Mouse (Mus musculus) forelimb bud, embryonic 11.5 days (tissue): ENCODE results near the gene Slc36a2.
"Not testable (repeated sequence)": the region's sequence is repeated elsewhere in the genome, so short reads cannot be mapped to it uniquely, and the experiment has no call there.

ENCODE experiments used
- DNase-seq: peaks from one replicate; pipeline ENCODE4 v3.0.0-alpha.2; 2012; ENCODE audit warnings: low read depth, low spot score

Slc36a2 gene

DNA sequence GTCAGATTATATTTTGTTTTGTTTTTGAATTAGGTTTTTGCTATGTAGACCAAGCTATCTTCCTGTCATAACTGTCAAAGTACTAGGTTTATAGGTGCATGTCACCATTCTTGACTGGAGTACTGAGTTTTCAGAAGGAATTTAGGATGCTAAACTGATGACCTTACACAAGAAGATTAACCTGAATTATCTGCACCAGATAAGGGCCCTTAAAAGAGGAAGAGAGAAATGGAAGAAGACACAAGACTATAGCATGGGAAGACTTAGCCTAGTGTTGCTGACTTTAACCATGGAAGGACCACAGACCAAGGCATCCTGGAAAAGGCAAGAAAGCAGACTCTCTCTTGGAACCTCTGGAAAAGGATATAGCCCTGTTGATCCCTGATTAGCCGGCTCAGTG is 51.7 kb downstream of the Slc36a2 start:
- DNase-seq = no peak

DNA sequence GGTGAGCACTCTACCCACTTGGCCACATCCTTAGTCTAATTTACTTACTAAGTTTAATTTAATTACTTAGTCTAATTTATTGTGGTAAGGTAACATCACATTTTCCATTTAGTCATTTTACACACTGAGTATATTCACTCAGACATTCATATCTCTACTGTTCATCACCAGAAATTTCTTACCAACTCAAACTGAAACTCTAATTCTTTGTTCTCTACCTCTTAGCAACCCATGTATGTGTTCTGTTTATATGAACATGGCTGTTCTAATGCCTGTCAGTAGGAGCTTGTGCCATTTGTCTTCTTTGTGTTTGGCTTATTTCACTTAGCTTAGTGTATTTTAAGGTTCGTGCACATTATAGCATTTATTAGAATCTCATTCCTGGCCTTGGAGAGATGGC is 52.9 kb downstream of the Slc36a2 start:
- DNase-seq = no peak

DNA sequence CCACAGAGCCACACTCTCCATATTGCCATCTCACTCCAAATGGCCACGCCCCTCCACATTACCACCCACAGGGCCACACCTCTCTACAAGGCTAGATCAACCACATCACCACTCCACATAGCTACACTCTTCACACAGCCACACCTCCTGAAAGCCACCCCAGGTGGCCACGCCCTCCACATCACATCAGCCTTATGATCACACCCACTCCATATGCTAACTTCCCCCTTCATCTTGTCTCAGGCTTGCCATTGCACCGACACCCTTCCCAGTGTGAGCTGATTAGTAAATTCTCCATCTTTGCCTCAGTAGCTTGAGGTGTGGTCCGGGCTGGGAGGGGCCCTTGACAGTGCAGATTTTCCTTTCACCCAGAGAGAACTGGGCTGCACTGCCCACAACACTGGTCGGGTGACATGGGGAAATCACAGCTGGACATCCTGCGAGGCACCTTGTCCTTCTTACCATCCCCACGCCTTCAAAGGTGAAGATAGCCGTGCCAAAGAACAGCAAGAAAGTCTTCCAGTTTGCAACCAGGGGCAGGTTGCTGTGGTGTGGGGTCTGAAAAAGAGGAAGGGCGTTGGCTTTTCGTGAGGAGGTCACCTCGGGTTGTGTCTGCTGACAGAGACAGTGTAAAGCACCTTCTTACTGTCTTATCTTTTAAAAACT is 53.7 kb downstream of the Slc36a2 start:
- DNase-seq = no peak

DNA sequence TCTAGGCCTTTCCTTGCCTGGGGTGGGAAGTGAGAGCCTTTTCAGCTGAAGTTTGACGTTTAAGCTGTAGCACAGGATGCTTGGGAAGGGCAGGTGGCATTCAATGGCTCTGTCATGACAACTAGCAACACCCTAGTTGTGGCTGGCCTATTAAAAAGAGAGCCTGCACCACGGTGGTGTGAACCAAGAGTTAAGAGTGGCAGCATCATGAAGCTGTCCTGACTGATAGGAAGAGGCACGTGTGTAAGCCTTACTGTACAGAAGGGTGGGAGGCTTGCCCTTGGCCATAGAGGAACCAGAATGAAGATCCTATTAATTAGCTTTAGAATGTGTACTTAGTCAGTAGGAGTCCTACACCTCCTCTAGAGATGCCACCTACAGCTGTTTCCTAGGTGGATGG is 56.5 kb downstream of the Slc36a2 start:
- no peak for DNase-seq

DNA sequence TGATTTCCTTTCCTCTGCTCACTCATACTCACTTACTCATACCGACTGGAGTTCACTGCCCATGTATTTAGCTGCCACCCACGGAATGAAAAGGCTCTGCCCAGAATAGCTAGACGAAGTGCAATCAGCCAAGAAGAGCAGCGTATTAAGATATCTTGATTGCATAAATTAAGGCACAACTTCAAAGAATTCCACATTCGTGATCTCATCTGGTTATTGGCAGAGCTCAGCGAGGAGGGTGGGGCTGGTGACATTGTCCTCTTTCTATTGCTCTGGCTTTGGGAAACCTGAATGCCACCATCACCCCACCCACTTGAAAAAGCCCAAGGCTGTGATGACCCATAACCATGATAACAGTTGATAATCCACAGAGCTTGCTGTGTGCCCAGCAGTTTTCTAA is 56.9 kb downstream of the Slc36a2 start:
- no peak for DNase-seq

DNA sequence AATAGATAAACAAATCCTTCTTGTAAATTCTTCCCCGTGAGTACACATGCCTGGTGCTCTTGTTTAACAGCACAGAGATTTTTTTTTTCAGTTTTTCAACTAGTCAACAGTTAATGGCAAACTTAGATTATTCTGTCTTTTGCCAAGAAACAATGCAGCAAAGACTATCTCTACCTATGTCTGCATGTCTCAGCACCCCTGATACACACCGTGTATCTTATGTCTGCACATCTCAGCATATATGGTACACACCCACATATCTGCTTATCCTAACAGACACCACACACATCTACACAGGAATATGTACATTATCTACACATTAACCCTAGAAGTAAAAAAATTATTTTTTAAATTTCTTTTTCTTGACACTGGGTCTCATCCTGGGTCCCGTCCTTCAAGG is 58.2 kb downstream of the Slc36a2 start:
- no peak for DNase-seq

DNA sequence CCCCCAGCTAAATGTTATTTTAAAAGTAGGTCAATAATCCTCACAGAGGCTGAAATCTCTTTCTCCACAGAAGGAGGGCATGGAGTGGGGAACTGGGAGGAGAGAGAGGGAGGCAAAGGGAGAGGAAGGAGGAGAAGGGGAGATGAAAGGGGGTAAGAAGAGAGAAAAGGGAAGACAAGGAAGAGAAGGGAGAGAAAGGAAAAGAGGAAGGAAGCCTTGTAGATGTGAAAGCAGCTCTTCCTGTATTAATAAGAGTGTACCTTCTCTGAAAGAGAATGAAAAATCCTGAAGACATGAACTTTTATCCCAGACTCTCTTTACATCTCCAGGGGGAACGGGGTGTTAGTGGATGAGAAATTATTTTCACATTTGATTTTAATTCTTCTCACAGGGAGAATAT is 63.4 kb downstream of the Slc36a2 start:
- no peak for DNase-seq

DNA sequence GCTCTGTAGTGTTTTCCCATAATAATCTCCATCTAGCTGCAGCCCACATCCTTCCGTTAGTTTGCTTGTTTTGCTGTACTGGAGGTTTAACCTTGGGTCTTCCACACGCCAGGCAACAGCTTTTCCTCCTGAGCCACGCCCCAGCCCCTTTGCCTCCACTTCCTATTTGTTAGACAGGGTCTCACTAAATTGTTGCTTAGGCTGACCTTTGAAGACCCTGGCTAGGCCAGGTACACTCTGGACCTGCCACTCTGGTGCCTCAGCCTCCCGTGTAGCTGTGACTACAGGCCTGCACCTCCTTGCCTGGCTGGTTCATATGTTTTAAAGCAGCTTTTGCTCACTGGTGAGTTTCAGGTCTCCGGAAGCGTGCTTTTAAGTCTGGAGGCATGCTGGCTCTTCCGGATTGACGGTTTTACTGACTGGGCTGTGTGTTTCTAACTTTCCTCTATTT is 64.0 kb downstream of the Slc36a2 start:
- DNase-seq = no peak

DNA sequence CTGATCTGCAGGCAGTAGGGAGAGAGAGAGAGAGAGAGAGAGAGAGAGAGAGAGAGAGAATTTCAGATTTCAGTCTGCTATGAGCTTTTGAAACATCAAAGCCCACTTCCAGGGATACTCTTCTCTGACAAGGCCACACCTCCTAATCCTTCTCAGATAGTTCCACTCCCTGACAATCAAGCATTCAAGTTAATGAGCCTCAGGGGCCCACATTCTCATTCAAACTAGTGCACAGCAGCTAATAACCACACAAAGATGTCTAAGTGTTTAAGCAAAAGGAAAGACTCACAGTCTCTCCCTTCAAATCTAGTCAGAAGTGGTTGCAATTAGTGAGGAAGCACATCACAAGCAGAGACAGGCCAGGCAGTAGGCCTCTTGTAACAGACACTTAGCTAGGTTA is 64.6 kb downstream of the Slc36a2 start:
- DNase-seq = no peak

DNA sequence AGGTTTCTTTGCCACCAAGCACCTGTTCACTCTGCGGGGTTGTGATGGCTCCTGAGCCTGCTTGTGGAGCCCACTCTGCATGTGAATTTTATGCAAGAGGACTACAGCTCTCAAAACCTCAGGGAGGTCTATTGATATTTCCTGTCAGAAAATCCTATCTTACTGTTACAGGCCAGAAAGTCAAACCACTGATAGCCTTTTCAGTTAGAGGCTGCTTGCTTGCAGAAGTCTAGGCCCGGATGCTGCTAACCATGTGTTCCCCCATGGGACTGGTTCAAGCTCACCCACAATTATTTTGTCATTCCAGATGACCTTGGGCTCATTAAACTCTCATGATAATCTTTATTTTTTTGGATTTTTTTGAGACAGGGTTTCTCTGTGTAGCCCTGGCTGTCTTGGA is 67.8 kb downstream of the Slc36a2 start:
- DNase-seq = no peak

DNA sequence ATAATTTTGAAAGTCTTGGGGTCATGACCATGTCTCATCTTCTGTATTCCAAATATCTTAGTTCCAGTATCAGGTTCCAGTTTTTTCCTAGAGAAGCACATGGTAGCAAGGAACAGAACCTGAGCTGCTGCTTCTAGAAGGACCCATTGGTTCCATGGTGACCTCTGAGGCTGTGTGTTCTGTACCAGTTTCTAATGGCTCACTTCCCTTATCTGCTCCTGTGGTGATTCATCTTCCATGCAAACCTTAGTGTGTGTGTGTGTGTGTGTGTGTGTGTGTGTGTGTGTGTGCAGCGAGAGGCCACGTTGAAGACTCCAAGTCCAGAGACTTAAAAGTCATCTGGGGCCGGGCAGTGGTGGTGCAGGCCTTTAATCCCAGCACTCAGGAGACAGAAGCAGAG is 68.9 kb downstream of the Slc36a2 start:
- no peak for DNase-seq

DNA sequence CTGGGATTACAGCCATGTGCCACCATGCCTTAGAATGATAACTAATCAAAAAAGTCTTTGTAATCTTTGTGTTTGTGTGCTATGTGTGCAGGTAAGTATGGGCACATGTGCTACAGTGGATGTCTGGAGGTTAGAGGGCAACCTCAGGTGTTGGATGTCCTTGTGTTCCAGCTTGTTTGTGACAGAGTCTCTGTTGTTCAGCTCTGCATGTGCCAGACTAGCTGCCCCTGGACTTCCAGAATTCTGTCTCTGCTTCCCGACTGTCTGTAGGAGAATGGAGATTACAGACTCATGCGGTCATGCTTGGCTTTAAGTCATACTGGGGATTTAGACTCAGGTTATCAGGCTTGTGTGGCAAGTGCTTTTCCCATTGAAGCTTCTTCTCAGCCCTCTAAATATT is 70.6 kb downstream of the Slc36a2 start:
- DNase-seq = no peak

DNA sequence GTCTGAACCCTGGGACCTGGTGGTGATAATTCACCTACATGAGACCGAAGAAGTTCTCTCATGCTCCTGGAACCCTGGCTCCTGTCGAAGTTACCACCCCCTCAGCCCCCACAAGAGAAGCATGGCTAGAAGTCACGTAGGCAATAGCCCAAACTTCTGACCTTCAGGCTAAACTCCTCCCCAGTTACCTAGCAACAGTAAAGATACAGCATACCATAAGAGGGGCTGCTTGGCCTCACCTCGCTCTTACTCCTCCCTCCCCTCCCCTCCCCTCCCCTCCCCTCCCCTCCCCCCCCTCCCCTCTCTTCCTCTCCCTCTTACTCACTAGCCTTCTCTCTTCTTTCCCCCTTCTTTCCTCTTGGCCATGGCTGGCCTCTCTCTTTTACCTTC is 71.0 kb downstream of the Slc36a2 start:
- not testable (repeated sequence) for DNase-seq

DNA sequence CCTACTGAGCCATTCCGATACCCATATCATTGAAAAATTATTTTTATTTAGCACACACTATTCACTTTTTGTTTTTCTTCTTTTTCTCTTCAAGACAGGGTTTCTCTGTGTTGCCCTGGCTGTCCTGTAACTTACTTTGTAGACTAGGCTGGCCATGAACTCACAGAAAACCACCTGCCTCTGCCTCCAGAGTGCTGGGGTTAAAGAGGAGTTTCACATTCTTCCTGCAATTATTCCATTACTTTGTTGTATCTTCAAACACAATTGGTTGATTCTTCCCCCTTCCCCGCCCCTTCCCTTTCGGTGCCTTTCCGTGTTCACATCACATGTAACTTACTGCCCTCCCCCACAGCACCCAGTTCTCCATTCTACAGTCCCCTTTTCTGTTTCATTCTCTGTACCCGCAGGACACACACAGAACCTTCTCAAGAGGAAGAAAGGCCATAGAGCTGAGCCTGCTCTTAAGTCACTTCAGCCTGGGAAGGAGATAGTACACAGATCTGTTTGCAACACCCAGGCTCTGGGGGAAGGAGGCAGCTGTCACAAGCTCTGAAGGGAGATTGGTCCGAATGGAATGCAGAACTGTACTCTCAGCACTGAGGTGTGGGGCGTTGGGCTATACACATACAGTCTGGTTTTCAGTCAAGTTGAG is 71.5 kb downstream of the Slc36a2 start:
- no peak for DNase-seq

DNA sequence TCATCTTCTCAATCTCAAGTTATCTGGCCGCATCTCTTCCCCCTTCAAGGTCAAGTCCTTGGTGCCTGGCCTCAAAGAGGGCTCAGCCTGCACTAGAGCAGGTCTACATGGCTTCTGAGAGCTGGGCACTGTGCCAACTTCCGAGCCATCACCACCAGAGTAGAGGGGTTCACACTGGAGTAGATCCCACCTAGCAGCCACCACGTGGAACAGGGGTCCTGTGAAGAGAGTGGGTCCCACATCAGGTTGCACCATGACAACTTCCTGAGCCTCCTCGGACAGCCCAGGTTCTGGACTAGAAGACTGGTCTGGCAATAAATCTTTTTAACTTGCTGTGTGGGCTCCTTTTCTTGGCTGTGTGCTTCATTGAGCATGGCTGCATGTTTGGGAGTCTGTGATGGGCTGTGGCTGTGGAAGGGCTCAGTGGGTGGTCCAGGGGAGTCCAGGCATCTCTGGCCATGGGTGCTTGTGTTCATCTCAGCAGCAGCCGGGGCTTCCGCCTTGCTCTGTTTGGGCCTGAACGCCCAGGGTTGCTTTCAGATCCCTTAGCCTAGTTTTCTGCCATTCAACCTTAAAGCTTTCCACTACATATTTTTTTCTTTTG is 74.2 kb downstream of the Slc36a2 start:
- DNase-seq = no peak

DNA sequence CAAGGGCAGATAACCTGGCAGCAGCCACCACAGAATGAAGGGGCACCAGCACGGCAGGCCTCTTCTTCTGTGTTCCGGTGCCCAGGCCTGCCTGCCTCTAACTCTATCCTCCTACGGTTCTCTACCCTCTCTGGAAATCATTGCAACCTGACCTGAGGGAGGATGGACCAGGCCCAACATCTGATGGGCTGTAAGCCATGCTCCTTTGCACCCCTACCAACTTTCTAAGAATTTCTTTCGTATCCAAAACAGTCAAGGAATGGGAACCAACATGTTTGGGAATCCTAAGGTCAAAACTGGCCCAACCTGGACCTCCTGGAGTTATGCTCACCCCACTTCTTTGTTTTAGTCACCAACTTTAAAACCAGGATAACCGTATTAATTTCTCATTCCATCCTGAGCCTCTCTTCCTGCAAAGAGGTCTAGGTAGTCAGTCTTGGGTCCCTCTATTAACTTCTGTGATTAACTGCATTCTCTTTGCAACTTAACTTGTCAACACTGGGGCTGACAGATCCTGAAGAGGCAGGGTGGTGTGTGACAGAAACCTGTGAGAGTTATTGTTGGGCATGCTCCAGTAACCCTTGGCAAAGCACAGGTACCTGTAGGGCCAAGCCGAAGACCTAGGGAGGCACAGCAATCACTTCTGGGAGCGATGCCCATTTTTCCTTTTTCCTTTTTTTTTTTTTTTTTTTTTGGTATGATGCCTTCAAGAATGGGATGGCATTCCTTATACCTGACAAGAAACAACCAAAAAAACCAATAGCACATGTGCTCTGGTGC is 75.2 kb downstream of the Slc36a2 start:
- no peak for DNase-seq
